Mouse (Mus musculus) limb, embryonic 12.5 days (tissue): ENCODE measurements around the gene Tes3-ps. TPM values are rescaled to one million over a fixed set of nuclear protein-coding genes. Genes with fewer than 3 reads are reported as not detected.

Experiments
- ATAC-seq: fragments of 200-750 bp; cut with Nextera tagmentation; 2 replicates; pipeline ENCODE4 v1.8.0; 2017; ENCODE audit warnings: low read depth, moderate TSS enrichment; ENCODE audit not compliant: insufficient number of reproducible peaks, insufficient read depth, low FRiP score, low TSS enrichment
- H3K27ac ChIP-seq: fragments of 300-500 bp; sonication (generic); 2 replicates; pipeline ENCODE4 v1.5.1; 2016; ENCODE audit warnings: mild to moderate bottlenecking, moderate library complexity
- H3K27me3 ChIP-seq: fragments of 300-500 bp; sonication (generic); 2 replicates; pipeline ENCODE4 v1.6.1; 2016; ENCODE audit warnings: mild to moderate bottlenecking, moderate library complexity
- H3K36me3 ChIP-seq: fragments of 300-500 bp; sonication (generic); 2 replicates; pipeline ENCODE4 v1.6.1; 2016; ENCODE audit warnings: mild to moderate bottlenecking, moderate library complexity
- H3K4me1 ChIP-seq: fragments of 300-500 bp; sonication (generic); replicated peaks from 2 replicates; pipeline ENCODE4 v1.6.1; 2016
- H3K4me2 ChIP-seq: fragments of 300-500 bp; sonication (generic); 2 replicates; pipeline ENCODE4 v1.6.1; 2016; ENCODE audit warnings: mild to moderate bottlenecking, moderate library complexity
- H3K4me3 ChIP-seq: fragments of 300-500 bp; sonication (generic); replicated peaks from 2 replicates; pipeline ENCODE4 v1.5.1; 2016; ENCODE audit warnings: mild to moderate bottlenecking
- H3K9ac ChIP-seq: fragments of 300-500 bp; sonication (generic); replicated peaks from 2 replicates; pipeline ENCODE4 v1.6.1; 2016; ENCODE audit warnings: mild to moderate bottlenecking, moderate library complexity
- H3K9me3 ChIP-seq: fragments of 300-500 bp; sonication (generic); 2 replicates; pipeline ENCODE4 v1.6.1; 2016; ENCODE audit warnings: mild to moderate bottlenecking, moderate library complexity
- WGBS: fragments of 180-500 bp; shearing (Covaris S2); methylation state at CpG from one replicate; pipeline ENCODE4 v1.1.7; 2016; 5-methylcytosine and 5-hydroxymethylcytosine counted together
- polyA plus RNA-seq: library from polyadenylated mRNA; unstranded; fragments of >200 nt; fragmentation: Nextera tagmentation; extraction: Ambion mirVana; gene quantifications from 2 replicates; pipeline ENCODE4 v1.2.1, GENCODE M21; 2016

The Tes3-ps gene
- polyA plus RNA-seq, 1 experiment from 2014 or later = 1.6 TPM

DNA sequence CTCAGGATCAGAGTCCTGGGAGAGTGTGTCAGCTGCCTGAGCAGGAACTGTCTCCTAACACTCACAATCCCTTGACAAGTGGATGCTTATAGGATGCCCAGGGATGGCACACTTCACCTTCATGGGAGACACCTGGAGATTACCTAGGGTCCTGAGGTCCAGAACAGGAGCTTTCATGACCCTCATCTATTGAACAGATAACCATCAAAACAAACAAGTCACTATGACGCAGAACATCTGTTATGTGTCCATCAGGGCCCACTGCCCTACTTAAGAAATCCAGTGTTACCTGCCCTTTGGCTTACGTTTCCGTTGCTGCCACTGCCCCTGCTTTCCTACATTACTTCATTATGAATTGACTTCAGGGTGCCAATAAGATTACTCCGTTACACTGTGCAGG lies 12.7 kb downstream of the Tes3-ps start:
- no peak for ATAC-seq
- Histone ChIP-seq H3K36me3 (no peaks in the 10 kb centered on the region), H3K4me3 (no peak overlapping the region), H3K4me1 (peaks cover 7% of the 10 kb centered on the region), H3K9ac (no peak overlapping the region), H3K9me3 (no peaks in the 10 kb centered on the region), H3K27me3 (no peaks in the 10 kb centered on the region), H3K4me2 (no peak overlapping the region), H3K27ac (no peak overlapping the region; the same call in 1 of the 2 replicates)
- WGBS = 81% methylated on average over 4 of the region's 4 CpGs

DNA sequence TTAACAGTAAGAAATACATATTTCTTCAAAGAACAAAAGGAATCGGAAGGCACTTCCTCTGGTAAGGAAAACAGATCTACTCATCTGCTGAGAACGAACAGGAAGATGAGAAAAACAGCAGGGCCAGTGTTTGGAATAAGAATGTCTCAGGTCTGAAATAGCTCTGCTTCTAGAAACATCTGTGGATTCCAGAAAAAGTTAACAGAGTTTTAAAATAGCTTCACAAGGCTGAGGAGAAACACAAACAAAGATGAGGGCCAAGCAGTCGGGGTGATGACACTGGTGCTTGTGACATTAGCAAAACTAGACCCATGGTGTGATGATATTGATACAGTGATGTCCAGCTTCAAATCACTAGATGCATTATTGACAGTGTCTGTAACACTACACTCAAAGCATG lies 14.1 kb downstream of the Tes3-ps start:
- Histone ChIP-seq H3K36me3 (no peaks in the 10 kb centered on the region), H3K27ac (no peak overlapping the region), H3K27me3 (no peaks in the 10 kb centered on the region), H3K9ac (no peak overlapping the region), H3K4me3 (no peak overlapping the region), H3K9me3 (no peaks in the 10 kb centered on the region), H3K4me2 (no peak overlapping the region), H3K4me1 (peaks cover 7% of the 10 kb centered on the region)
- WGBS = 86% methylated on average over 3 of the region's 3 CpGs
- no peak for ATAC-seq

DNA sequence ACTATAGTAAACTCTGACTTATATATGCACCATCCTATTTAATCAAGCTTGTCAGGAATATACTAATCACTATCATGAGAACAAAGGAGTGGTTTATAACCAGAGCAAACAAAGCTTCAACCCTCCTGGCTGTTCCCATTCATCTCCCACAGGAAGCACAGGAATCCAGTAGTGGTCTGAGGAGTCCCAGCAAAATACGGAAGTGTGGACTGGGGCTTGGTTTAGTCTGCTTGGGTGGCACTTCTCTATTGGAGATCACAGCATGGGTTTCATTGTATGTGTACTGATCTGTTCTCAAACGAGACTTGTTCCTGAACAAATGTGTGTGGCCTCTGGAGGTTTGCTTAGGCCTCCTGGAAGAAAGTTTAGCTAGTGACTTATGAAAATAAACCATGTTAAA lies 25.6 kb downstream of the Tes3-ps start:
- no peak overlapping the region for H3K4me3 ChIP-seq
- no peaks in the 10 kb centered on the region for H3K9me3 ChIP-seq
- H3K9ac ChIP-seq = no peak overlapping the region
- H3K36me3 ChIP-seq = no peaks in the 10 kb centered on the region
- H3K27ac ChIP-seq = no peak overlapping the region
- no peaks in the 10 kb centered on the region for H3K4me1 ChIP-seq
- H3K27me3 ChIP-seq = no peaks in the 10 kb centered on the region
- WGBS = 58% methylated on average over 2 of the region's 2 CpGs
- no peak for ATAC-seq
- no peak overlapping the region for H3K4me2 ChIP-seq

DNA sequence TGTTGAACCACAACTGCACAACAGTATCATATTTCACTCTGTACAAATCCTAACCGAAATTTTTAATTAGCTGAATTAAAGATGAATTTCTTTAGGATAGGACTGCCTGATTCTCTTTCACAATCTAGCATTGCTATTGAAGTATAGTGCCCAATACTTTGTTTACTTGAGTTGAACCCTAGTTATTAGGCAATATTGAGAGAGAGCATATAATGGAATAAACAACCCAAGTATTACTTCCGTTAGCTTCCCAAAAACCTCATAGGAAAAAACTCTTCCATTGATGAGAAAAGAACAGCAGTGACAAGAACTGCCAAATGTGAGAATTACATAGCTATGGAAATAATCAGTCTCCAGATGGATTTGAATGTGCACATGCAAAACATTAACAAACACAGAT lies 33.1 kb downstream of the Tes3-ps start:
- Histone ChIP-seq H3K4me2 (no peak overlapping the region), H3K9me3 (no peaks in the 10 kb centered on the region), H3K27ac (no peak overlapping the region), H3K9ac (no peak overlapping the region), H3K36me3 (no peaks in the 10 kb centered on the region), H3K4me1 (no peaks in the 10 kb centered on the region), H3K27me3 (no peaks in the 10 kb centered on the region), H3K4me3 (no peak overlapping the region)
- WGBS = 74% methylated on average over 2 of the region's 2 CpGs
- no peak for ATAC-seq

DNA sequence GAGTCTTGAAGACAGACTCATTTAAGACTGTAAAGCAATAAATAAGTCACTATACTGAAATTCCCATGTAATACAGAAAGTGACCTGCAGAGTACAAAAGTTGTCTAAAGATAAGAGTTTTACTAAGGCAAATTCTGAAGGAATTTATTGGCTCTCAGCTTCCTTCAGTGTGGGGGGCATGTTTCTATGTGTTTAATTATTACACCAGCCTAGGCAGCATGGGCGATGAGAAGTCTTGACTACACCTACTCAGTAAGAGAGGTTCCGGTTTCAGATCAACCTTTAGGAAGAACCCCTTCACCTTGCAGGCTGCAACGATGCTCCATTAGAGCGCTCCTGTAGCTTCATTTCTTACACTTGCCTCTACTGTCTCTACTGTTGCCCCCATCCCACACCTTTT lies 37.5 kb downstream of the Tes3-ps start:
- no peaks in the 10 kb centered on the region for H3K4me1 ChIP-seq
- no peak for ATAC-seq
- 93% methylated on average over 4 of the region's 4 CpGs for WGBS

DNA sequence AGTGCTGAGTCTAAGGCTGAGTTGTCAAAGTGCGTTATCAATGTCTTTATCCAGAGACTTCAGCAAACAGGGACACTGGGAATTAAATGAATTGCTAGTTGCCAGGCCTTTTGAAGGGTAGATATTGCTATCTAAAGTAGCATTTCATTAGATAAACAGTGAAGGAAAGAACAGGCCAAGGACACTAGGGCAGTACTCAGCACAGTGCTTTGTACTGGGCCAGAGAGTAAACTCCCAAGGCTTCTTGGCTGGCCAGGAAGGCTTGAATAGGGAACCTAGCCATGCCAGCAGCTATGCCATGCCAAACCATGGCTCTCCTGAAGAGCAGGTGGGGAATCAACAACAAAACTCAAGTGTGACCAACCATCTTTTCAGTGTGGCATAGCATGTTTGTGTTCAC lies 43.8 kb downstream of the Tes3-ps start:
- H3K27me3 ChIP-seq = no peaks in the 10 kb centered on the region
- H3K4me1 ChIP-seq = no peaks in the 10 kb centered on the region
- WGBS = 95% methylated on average over 1 of the region's 1 CpGs
- no peak overlapping the region for H3K4me2 ChIP-seq
- ATAC-seq = no peak
- no peak overlapping the region for H3K27ac ChIP-seq
- H3K9me3 ChIP-seq = no peaks in the 10 kb centered on the region
- no peaks in the 10 kb centered on the region for H3K36me3 ChIP-seq
- H3K9ac ChIP-seq = no peak overlapping the region
- H3K4me3 ChIP-seq = no peak overlapping the region

More for the DNA sequence above, 37.5 kb downstream of the Tes3-ps start:
- H3K36me3 ChIP-seq = no peaks in the 10 kb centered on the region
- no peaks in the 10 kb centered on the region for H3K9me3 ChIP-seq
- H3K9ac ChIP-seq = no peak overlapping the region
- no peak overlapping the region for H3K4me3 ChIP-seq
- H3K27ac ChIP-seq = no peak overlapping the region
- H3K27me3 ChIP-seq = no peaks in the 10 kb centered on the region
- H3K4me2 ChIP-seq = no peak overlapping the region

DNA sequence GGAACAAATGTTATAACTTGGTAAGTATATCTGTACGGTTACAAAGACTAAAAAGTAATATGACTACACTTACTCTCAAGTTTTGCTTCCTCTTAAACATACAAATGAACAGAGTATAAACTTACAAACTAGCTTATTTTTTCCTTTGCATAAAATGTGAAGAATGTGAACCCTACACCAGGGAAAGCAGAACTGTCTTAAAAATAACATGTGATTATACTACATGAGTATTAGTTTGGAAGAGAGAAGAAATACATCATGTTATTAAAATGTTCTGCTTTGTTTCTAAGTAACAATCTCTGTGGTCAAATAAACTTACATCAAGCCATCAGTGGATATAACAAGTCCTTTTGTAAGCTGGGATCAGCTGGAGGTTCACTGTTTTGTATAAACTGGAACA lies 45.6 kb downstream of the Tes3-ps start:
- no peak for ATAC-seq
- 86% methylated on average over 1 of the region's 1 CpGs for WGBS
- Histone ChIP-seq H3K27me3 (no peaks in the 10 kb centered on the region), H3K4me2 (no peak overlapping the region), H3K9ac (no peak overlapping the region), H3K4me3 (no peak overlapping the region), H3K9me3 (no peaks in the 10 kb centered on the region), H3K27ac (no peak overlapping the region), H3K4me1 (peaks cover 2% of the 10 kb centered on the region; the same call in 1 of the 2 replicates), H3K36me3 (no peaks in the 10 kb centered on the region)

DNA sequence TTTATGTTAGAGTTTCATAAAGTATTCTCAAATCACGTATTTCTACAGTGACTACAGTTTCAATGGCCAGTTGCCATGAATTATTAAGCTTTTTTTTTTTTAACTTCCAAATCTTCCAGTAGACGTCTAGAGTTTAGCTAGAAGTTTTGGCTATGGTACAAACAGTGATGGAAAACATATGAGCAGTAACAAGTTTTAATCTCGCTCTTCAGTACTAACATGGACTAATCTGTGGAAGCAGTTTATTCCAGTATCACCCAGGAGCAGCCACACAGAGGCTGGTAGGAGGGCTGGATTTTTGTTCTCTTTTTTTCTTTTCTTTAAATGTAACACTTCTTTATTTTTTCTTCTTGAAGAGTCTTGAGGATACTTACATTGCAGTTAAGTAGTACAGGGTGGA lies 51.2 kb downstream of the Tes3-ps start, which contains the start of gene Aspn:
Aspn (plus strand) TSS at position 165 of the 400 bp plus-strand sequence.
- Histone ChIP-seq H3K4me1 (peaks cover 14% of the 10 kb centered on the region), H3K36me3 (no peaks in the 10 kb centered on the region), H3K9ac (no peak within 1 kb of the TSS), H3K4me3 (no peak within 1 kb of the TSS), H3K27me3 (no peaks in the 10 kb centered on the region), H3K27ac (0 out of 2 replicates have a peak within 1 kb of the TSS, but pooled peaks have one; percentile 50), H3K4me2 (no peak within 1 kb of the TSS), H3K9me3 (no peaks in the 10 kb centered on the region)
- WGBS = 47% methylated on average over 3 of the region's 3 CpGs
- no peak for ATAC-seq

DNA sequence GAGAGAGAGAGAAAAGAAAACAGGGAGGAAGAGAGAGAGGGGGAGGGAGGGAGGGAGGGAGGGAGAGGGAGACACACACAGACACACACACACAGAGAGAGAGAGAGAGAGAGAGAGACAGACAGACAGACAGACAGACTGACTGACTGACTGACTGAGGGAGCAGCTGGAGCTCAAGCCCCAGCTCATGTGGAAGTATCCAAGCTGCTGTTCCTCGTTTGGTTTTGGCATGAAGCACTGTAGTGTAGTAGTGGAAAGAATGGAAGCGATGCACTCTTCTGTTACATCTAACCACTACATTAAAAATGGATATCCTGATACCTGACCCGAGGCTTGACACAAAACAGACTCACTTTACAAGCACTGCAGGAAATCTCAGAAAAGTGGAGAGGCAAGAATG lies 52.5 kb downstream of the Tes3-ps start:
- Histone ChIP-seq H3K4me3 (no peak overlapping the region), H3K9ac (no peak overlapping the region), H3K27me3 (no peaks in the 10 kb centered on the region), H3K4me1 (peaks cover 14% of the 10 kb centered on the region), H3K9me3 (no peaks in the 10 kb centered on the region), H3K36me3 (no peaks in the 10 kb centered on the region), H3K4me2 (no peak overlapping the region), H3K27ac (peak overlapping the region; percentile 80)
- peak; percentile 59; the same call in 1 of the 2 replicates for ATAC-seq
- 38% methylated on average over 3 of the region's 3 CpGs for WGBS

Other genes with a start within 250 kb of the Tes3-ps start
- gene Susd3, start 244.6 kb upstream of the Tes3-ps start, polyA plus RNA-seq = 0.95 and 1.0 TPM in 2 replicates
- 0.66 and 0.91 TPM in 2 replicates for gene Fgd3, start 173.0 kb upstream of the Tes3-ps start, polyA plus RNA-seq
- gene Bicd2, start 151.7 kb upstream of the Tes3-ps start, polyA plus RNA-seq = 34.7 and 37.6 TPM in 2 replicates
- 14.7 and 16.4 TPM in 2 replicates for gene Ippk, start 72.1 kb upstream of the Tes3-ps start, polyA plus RNA-seq
- gene Ecm2, start 11.5 kb downstream of the Tes3-ps start, polyA plus RNA-seq = 0.51 and 0.55 TPM in 2 replicates
- gene Aspn, start 51.1 kb downstream of the Tes3-ps start, polyA plus RNA-seq = 2.9 and 4.4 TPM in 2 replicates
- 0.88 and 1.0 TPM in 2 replicates for gene Omd, start 89.1 kb downstream of the Tes3-ps start, polyA plus RNA-seq
- gene Ogn, start 114.7 kb downstream of the Tes3-ps start, polyA plus RNA-seq = 20.3 and 27.8 TPM in 2 replicates
- gene Cenpp, start 159.5 kb downstream of the Tes3-ps start, polyA plus RNA-seq = 34.1 and 34.5 TPM in 2 replicates
- 18.8 and 21.0 TPM in 2 replicates for gene Nol8, start 159.8 kb downstream of the Tes3-ps start, polyA plus RNA-seq
- 75.3 and 78.8 TPM in 2 replicates for gene Iars, start 188.8 kb downstream of the Tes3-ps start, polyA plus RNA-seq